In the genomic region with DNA sequence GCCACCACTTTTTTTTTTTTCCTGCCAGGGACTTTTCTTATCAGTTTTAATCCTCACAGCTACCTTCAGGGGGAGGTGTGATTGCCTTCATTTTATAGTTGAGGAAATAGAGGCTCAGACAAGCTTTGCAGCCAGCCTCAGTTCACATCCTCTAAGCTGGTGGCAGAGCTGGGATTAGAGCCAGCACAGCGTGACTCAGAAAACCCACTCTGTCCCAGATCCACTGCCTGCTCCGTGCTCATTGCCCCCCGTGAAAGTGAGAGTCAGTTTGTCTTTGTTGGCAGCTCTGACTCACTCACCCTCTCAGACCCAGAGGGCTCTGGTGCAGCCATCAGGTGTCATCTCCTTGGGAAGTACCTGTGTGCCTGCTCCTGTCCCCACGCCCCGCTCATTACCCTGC, we compare ENCODE assay signal across 12 mouse cellular contexts. TPM values are rescaled to one million over a fixed set of nuclear protein-coding genes. Genes with fewer than 3 reads are reported as not detected.
A peak's percentile ranks its signal among the peaks of the same experiment; 100 is the strongest.
DNase-seq lines count a peak whose midpoint lies in the region; ATAC-seq and TF ChIP-seq lines count a peak whose summit lies in the region.
"Had no signal": no experiment of that assay in that cellular context is flagged by ENCODE, and none has a peak within 500 bp of the region (broad histone marks: within the 10 kb centered on the region; RNA-seq: fewer than 3 reads in every experiment).

No protein-coding gene starts in this region.

- intact Hi-C loops in left cerebral cortex, postnatal 4 days (cut with DNase I), result no loop called here

- no peaks in the 10 kb centered on the region for H3K27me3 ChIP-seq in neural tube, embryonic 15.5 days (replicated peaks)
- H3K27me3 ChIP-seq in heart, embryonic 11.5 days (ENCODE audit: control insufficient read depth, insufficient read depth, low read length), result no peaks in the 10 kb centered on the region
- H3K27me3 ChIP-seq: CH12.LX; hindbrain, embryonic 12.5 days had no signal

- no peak overlapping the region for H3K4me2 ChIP-seq in neural tube, embryonic 15.5 days
- no peak overlapping the region for H3K4me2 ChIP-seq in heart, embryonic 11.5 days
- H3K4me2 ChIP-seq: hindbrain, embryonic 12.5 days had no signal

- no peak overlapping the region for H3K4me3 ChIP-seq in layer of hippocampus, adult 2 months
- no peak overlapping the region for H3K4me3 ChIP-seq in neural tube, embryonic 15.5 days (replicated peaks)
- no peak overlapping the region for H3K4me3 ChIP-seq in heart, embryonic 11.5 days (ENCODE audit: low read depth, low read length)
- H3K4me3 ChIP-seq: hindbrain, embryonic 12.5 days had no signal

- H3K4me1 ChIP-seq in neural tube, embryonic 15.5 days, result no peaks in the 10 kb centered on the region
- H3K4me1 ChIP-seq in heart, embryonic 11.5 days (ENCODE audit: control insufficient read depth, insufficient read depth, low read length), result peaks cover 8% of the 10 kb centered on the region; the same call in 1 of the 2 replicates

- no peaks in the 10 kb centered on the region for H3K9me3 ChIP-seq in neural tube, embryonic 15.5 days (replicated peaks)
- H3K9me3 ChIP-seq in heart, embryonic 11.5 days (replicated peaks; ENCODE audit: control insufficient read depth, low read length), result no peaks in the 10 kb centered on the region
- H3K9me3 ChIP-seq: hindbrain, embryonic 12.5 days had no signal

- ATAC-seq in neural tube, embryonic 15.5 days (ENCODE audit: low FRiP score), result no peak
- ATAC-seq in heart, embryonic 11.5 days (replicated peaks; ENCODE audit: insufficient number of reproducible peaks, low FRiP score, low TSS enrichment), result no peak

- no peak overlapping the region for H3K27ac ChIP-seq in layer of hippocampus, adult 2 months
- no peak overlapping the region for H3K27ac ChIP-seq in neural tube, embryonic 15.5 days (replicated peaks)
- H3K27ac ChIP-seq in heart, embryonic 11.5 days (ENCODE audit: low read depth, low read length), result no peak overlapping the region
- H3K27ac ChIP-seq: hindbrain, embryonic 12.5 days had no signal

- H3K36me3 ChIP-seq in neural tube, embryonic 15.5 days, result no peaks in the 10 kb centered on the region
- no peaks in the 10 kb centered on the region for H3K36me3 ChIP-seq in heart, embryonic 11.5 days (ENCODE audit: control insufficient read depth, insufficient read depth, low read length)
- H3K36me3 ChIP-seq: hindbrain, embryonic 12.5 days had no signal

- H3K9ac ChIP-seq in neural tube, embryonic 15.5 days (replicated peaks), result no peak overlapping the region
- no peak overlapping the region for H3K9ac ChIP-seq in heart, embryonic 11.5 days (ENCODE audit: low read depth, low read length)
- H3K9ac ChIP-seq: hindbrain, embryonic 12.5 days had no signal

- WGBS in neural tube, embryonic 15.5 days, result 58% methylated on average over 5 of the region's 5 CpGs
- 33% methylated on average over 5 of the region's 5 CpGs for WGBS in heart, embryonic 11.5 days (ENCODE audit: insufficient replicate concordance)

- no peak for TF ChIP-seq CTCF in layer of hippocampus, adult 2 months (conservative IDR thresholded peaks at IDR 0.05)

- peak; percentile 31 for DNase-seq in 3134 (ENCODE audit: extremely low read depth, insufficient read length, low spot score)
- DNase-seq in adrenal gland, postnatal 25 days, result peak; percentile 20
- peak; percentile 16 to 24 for DNase-seq in layer of hippocampus, adult 2 months (ENCODE audit: low spot score in 2 of 2)
- DNase-seq in left cerebral cortex, postnatal 4 days, result peak; percentile 26
- DNase-seq in c-Kit-positive CD71-positive TER-119-positive erythroid progenitor cells, embryonic 14.5 days (ENCODE audit: low spot score), result no peak
- DNase-seq: heart, adult 11 months; lung, adult 2 months had no signal

RNA-seq across cellular contexts. Expression of gene Sdk1, which starts 34.2 kb away (rescaled TPM):
- 9.8 and 18.3 TPM in 2 replicates for total RNA-seq in adrenal gland, postnatal 25 days (2021)
- 1 to 10 TPM; 6.3 to 8.9 TPM for total RNA-seq in layer of hippocampus, adult 2 months (2021)
- 10 to 100 TPM; 18.2 to 19.4 TPM for total RNA-seq in left cerebral cortex, postnatal 4 days (2021)
- 2.7 TPM in 2 replicates for polyA plus RNA-seq in neural tube, embryonic 15.5 days (2015; fragmentation: Nextera tagmentation; extraction: Ambion mirVana)
- polyA plus RNA-seq in heart, embryonic 11.5 days (2014; fragmentation: Nextera tagmentation; extraction: Ambion mirVana), result 1.9 and 3.1 TPM in 2 replicates
- total RNA-seq: megakaryocyte-erythroid progenitor cell, adult 5-6 weeks had no signal
